Mouse (Mus musculus) urinary bladder, postnatal 14 days (tissue): ENCODE results near the gene Pdk2.

Experiments
- DNase-seq: peaks from one replicate; pipeline ENCODE4 v3.0.0; 2021; ENCODE audit warnings: low spot score

Gene Pdk2

DNA sequence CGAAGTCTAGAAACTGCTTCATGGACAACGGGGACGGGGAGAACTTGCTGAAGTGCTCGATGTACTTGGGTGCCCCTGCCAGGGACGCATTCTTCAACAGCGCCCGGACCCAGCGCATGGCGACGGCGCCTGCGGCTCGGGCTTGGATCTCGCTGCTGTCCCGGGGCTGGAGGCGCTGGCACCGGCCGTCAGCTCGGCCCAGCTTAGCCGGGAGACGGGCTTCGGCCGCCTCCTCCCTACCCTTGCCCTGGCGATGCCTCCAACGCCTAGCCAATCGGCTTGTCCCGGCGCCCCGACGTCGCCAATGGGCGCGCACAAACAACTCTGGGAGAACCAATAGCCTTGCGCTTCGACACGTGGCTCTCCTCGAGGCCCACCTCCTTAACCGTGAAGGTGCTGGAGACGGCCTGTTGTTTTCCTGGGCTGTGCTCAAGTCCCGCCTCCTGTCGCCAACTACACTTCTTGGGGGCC lies at the start of gene Pdk2:
Gene Pdk2 (minus strand): TSS at position 216 of the 471 bp plus-strand sequence.
- peak; percentile 96 for DNase-seq

DNA sequence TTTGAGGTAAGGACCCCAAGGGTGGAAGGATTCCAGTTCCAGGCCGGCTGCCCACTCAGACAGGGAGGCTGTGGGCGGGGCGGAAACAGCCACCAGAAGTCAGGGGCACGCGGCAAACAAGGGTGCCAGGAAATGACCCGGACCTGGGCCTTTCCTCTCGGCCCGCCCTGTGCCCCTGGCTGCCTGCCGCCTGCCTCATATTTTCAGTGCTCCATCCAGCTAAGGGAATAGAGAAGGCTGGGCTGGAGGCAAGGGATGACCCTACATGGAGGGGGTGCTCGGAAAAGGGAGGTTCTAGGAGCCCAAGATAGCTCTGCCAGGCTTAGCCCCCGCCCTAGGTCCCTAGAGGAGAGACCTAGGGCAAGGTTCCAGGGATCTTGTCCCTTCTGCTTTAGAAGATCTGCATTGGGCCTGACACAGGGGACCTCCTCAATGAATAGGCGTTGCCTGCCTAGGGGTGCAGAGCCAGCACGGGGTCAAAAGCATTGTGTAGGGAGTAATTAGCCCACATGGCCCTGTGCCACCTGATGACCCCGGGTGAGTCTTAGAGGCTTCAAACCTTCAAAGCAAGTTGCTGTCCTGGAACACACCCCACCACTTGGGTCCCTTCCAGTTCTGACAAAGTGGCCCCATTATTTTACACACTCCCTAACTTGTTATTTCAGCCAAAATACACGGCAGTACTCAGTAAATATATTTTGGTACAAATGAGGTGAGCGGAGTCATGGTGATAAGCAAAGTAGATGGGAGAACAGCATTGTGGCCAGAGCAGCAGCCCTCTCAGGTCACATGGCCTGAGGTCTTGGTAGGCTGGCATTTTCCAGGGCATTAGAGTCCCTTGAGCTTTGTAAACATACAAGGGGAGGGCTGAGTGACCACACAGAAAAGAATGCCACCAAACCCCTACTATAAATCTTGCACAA lies 48.0 kb upstream of the Pdk2 start:
- peak; percentile 61 for DNase-seq

- DNase-seq: no peak
Measured at GRCm38 (mm10) chr11:95088286-95088685, 47.1 kb upstream of the Pdk2 start.

DNA sequence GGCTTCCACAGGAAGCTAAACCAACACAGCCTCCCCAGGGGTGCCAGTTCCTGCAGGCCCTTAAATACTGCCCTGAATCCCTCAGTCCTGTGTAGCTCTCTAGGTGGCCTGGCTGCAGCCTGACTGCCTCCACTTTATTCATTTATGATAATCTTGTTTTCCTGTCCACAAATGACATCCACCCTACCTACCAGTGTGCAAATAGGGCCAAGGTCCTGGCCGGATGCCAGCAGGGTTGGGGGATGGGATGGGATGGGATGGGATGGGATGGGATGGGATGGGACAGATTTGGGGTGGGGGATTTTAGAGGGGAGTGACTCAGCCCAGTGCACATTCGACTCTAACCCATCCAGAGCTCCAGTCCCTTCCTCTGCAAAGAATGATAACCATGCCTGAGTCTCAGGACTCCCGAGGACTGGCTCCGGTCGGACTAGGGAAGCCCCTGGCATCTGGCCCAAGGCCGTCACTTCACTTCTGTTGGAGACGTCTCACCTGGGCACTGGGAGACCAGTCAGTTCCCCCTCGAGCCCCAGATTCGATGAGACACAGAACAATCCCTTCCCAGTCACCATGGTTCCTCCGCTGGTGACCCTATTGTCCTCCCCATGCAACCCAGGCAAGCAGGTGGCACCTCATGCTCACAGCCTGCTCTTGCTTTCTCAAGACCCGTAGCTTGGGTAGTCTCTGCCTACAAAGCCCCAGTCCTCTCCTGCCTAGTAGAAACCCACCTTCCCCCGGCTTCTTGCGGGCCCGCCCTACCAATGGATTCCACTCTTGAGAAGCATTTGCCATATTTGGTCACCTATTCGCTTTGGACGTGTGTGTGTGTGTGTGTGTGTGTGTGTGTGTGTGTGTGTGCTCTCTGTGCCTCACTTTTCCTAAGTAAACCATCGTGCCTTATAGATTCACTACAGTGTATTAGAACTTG lies 46.4 kb upstream of the Pdk2 start:
- no peak for DNase-seq

DNA sequence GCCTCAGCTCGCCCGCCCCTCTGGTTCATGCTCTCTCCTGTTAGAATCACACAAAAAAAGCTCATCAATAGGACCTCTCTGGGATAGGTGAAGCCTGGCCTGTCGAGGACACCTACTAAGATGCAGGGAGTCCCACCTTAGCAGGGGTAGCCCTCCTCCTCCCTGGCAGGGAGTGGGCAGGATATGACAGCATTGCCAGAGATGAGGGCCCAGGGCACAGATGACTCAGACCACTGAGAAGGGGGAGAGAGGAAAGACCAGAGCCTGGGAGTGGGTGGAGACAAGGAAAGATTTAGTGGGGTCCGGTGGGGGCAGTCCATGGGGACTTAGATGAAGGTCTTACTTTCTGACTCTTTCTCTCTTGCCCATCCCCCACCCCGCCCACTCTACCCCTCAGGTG lies 45.1 kb upstream of the Pdk2 start:
- no peak for DNase-seq

DNA sequence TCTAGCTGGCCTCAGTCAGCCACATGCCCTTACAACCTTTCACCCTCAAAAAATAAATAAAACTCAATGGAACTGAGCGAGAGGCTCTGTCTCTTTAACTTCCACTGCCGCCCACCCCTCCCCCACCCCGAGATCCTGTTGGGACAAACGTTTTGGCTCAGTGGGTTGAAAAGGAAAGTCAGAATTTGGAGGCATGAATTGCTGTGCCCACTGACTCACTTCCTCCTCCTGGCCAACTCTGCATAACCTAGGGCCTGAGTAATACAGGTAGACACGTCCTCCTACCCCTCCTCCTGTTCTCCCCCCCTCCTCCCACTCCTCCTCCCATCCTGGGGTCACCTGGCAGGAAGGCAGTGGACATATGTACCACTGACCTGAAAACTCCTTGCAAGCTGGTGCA lies 44.6 kb upstream of the Pdk2 start:
- no peak for DNase-seq

- no peak for DNase-seq
Measured at GRCm38 (mm10) chr11:95084811-95085382, 43.7 kb upstream of the Pdk2 start.

DNA sequence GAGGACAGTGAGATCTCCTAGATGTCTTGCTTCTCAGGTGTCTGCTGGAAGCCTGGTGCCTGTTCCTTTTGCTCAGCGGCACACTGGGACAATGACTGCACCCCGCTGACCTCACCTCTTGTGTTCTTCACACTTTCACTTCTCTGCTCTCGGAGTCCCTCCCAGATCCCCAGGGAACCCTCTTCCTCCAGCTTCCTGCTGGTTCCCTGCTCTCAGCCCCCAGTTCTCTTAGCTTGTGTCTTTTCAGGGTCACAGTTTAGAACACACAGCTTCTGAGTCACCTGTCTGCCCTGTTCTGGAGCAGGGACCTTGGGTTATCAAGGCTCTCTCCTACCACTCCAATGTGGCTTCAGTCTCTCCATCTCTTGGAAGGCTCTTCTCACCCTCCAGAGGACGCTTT lies 43.0 kb upstream of the Pdk2 start:
- no peak for DNase-seq

DNA sequence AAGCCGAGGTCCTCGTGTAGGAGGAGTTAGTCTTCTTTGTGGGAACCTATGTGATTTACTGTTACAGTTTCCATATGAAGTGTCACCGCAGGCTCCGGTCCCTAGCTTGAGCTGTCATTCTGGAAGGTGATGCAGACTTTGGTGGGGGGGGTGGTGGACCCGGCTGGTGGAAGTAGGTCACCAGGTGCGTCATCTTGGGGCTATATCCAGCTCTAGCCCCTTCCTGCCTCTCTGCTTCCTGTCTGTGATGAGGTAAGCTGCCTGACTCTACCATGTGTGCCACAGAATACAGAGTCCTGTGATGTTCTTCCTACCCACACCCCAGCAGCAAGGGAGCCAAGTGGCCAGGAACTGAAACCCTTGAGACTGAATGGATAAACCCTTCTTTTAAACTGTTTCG lies 41.7 kb upstream of the Pdk2 start:
- DNase-seq: no peak

- no peak for DNase-seq
Measured at GRCm38 (mm10) chr11:95080783-95081182, 39.6 kb upstream of the Pdk2 start.

GRCm38 (mm10) chr11:95079256-95079875 lies 38.2 kb upstream of the Pdk2 start:
- peak; percentile 61 for DNase-seq

GRCm38 (mm10) chr11:95077956-95078355 lies 36.8 kb upstream of the Pdk2 start:
- DNase-seq: no peak

- DNase-seq: peak; percentile 90
Measured at GRCm38 (mm10) chr11:95076536-95077111, 35.5 kb upstream of the Pdk2 start, which contains the start of gene Itga3. Gene Itga3 (minus strand): TSS chr11:95076801.

DNA sequence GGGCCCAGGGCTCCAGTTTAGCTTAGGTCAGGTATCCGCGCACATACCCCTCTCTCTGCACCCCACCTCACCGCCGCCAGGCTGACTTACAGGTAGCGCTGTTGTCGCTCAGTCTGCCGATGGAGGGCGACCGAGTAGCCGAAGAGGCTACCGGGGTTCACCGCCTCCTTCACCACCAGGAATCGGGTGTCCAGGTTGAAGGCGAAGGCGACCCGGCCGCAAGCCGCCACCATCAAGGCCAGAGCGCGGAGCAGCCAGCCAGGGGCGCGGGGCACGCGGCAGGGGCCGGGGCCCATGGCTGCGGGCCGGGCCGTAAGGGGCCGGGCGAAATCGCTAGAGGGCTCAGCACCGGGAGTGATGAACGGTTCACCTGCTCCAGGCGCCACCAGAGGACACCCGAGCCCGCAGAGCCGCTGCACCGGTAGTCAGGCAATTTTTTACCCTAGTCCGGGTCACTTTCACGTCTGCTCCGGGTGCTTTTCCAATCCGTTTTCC lies 34.9 kb upstream of the Pdk2 start:
- peak; percentile 67 for DNase-seq

GRCm38 (mm10) chr11:95075197-95076040 lies 34.3 kb upstream of the Pdk2 start:
- no peak for DNase-seq

DNA sequence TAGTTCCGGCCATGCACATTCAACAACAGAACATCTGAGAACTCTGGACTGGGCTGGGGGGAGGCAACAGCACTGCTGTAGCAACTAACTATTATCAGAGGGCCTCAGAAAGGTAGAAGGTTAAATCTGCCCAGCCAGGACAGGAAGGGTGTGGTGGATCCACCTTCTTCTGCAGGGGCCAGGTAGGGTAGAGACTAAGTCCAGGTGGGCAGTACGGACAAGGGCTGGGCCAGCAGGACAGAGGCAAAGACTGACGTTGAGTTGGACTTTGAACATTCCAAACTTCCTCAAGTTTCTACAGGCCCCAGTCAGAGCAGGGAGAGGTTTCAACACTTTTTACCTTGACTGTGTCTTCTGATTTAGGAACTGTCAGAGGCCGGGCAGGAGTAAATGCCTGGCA lies 33.5 kb upstream of the Pdk2 start:
- DNase-seq: no peak

DNA sequence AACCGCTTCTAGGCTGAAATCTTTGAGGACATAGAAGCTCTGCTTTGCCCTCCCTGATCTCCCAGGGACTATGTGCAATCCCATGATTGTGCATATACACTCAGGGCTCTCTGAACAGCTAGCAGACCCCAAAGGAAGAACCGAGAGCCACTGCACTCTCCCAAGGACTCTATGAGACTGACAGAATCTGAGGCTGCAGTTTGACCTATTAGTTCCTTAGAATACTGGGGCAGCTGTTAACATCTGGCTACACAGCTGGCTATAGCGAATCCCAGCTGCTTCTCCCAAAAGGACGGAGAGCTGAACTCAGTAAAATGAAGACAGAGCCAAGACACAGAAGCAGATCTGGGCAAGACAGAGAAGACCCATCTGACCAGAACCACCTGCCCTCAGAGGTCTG lies 32.7 kb upstream of the Pdk2 start:
- DNase-seq: no peak

DNA sequence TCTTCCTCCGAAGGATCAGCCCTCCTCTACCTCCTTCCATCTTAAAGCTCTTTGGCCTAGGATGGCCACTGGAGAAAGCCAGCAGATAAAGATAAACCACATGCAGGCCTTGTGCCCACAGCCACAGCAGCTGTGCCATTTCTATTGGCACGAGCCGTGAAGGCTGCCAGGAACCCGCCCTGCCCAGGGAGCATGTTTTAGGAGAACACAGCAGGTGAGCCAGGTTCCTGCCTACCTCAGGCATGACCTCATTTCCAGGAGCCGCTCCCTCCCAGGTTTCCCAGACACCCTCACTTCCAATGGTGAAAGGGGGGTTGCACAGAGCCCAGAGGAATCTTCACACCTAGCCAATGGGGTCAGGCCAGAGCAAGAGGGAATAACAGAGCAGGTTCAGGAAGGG lies 31.6 kb upstream of the Pdk2 start:
- DNase-seq: peak; percentile 70

- DNase-seq: no peak
Measured at GRCm38 (mm10) chr11:95072136-95072535, 31.0 kb upstream of the Pdk2 start.

DNA sequence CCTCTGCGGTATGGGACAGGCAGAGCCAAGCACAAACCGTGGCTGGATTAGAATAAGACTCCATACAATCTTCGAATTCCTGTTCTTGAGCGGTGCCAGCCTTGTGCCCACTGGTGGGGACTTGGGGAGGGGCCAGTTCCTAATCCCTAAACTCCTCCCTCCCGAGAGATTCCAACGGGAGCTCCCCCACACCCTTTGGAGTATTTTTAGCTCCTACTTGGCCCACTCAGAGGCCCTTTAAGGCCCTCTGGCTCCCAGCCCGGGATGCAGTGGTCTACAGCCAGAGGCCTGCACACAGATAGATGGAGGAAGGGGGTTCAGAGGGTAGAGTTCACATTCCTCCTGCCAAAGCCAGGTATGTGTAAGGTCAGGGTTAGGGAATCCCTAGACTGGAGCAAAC lies 30.1 kb upstream of the Pdk2 start:
- no peak for DNase-seq
